Mouse (Mus musculus) kidney, postnatal 14 days (tissue): ENCODE measurements around the gene Zfp651.

Experiments used
- DNase-seq: peaks from one replicate; pipeline ENCODE4 v3.0.0; 2022; ENCODE audit warnings: mixed read lengths

Zfp651 gene

GRCm38 (mm10) chr9:121762761-121763160 is 3.6 kb downstream of the Zfp651 start:
- DNase-seq = no peak

GRCm38 (mm10) chr9:121763716-121764115 is 4.6 kb downstream of the Zfp651 start:
- no peak for DNase-seq

DNA sequence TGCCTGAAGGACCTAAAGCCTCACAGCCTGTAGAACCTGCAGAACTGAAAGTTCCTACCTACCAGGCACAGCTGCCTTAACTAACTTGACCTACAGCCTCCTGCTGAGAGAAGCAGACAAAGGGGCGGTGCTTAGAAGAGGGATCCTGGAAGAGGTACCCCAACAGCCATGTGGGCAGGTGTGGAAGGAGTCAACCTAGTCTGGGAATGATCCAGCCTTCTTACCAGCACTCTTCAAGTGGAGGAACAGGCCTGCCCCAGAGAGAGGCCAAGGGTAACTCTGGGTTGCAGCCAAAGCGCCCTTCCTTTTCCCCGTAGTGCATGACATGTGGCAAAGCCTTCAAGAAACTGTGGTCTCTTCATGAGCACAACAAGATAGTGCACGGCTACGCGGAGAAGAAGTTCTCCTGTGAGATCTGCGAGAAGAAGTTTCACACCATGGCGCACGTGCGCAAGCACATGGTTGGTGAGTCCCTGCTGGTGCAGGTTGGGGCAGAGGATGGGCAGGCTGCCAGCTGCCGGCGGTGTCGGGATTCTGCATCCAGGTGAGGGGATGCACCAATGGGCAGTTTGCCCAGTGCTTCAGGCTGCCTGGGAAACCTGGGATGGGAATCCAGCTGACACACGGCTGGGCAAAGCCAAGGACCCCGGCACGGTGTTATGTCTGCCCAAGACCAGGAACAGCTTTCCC is 6.2 kb downstream of the Zfp651 start:
- no peak for DNase-seq

- DNase-seq = no peak
These were observed 13.3 kb downstream of the Zfp651 start for GRCm38 (mm10) chr9:121772412-121772811.

- no peak for DNase-seq
These were observed 16.8 kb downstream of the Zfp651 start for GRCm38 (mm10) chr9:121775951-121776350.

DNA sequence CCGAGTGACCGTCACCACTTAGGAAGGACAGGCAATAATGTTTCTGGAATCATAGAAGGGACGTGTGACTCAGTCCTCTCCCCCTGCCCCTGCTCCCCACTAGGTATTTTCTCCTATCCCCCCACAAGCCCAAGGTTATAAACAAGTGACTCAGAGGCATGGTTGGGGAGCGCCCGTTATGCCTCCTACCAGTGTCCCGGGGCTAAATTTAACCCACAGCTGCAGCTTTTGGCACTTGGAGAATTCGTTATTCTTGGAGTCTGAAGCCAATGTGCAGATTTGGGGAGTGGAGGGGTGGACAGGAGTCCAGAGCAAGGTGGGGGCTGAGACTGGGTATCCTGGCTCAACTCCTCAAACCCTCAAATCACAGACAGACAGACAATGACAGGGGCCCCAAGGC is 17.4 kb downstream of the Zfp651 start:
- no peak for DNase-seq

- DNase-seq = no peak
These were observed 18.4 kb downstream of the Zfp651 start, which contains the start of gene Klhl40 for GRCm38 (mm10) chr9:121777484-121778065. Gene Klhl40, plus strand, starts transcription at chr9:121777607.

- peak; percentile 43 for DNase-seq
These were observed 19.0 kb downstream of the Zfp651 start for GRCm38 (mm10) chr9:121778066-121778624.

DNA sequence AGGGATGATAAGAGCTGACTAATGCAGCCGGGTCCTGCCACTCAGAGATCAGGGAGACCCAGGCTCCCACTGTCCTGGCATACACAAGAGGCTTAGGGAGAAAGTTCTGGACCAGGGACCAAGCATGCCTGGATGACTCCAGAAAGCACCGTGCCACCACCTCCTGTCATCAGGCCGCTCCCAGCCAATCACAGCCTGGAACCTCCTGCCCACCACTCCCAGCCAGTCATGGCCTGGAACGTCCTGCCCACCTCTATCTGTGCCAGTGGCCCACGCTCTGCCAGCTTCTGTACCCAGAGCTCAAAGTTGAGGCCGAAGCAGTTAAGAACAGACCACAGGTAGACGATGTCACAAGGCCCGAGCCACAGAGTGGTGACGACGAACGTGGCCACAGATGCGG is 25.7 kb downstream of the Zfp651 start:
- DNase-seq = no peak

DNA sequence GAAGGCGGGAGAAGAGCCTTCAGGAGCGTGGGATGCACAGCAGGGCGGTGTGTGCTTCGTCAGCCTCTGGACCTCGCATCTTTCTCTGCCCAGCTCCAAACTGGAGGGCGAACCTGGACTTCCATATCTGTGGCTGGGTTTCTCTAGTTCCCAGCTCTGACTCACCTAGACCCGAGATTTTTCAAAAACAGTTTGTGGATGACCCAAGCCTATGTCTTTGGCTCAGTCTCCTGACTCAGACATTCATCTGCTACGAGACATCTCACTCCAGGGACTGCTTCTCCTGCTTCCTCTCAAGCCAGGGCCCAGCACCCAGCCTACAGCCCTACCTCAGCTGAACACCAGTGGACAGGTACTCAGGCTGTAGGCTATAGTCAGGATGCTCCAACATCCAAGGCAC is 26.1 kb downstream of the Zfp651 start:
- no peak for DNase-seq

GRCm38 (mm10) chr9:121786359-121786758 is 27.2 kb downstream of the Zfp651 start:
- DNase-seq = no peak

- DNase-seq = peak; percentile 81
These were observed 32.1 kb downstream of the Zfp651 start for GRCm38 (mm10) chr9:121791206-121791605.

- peak; percentile 27 for DNase-seq
These were observed 32.8 kb downstream of the Zfp651 start, which contains the start of gene Hhatl for GRCm38 (mm10) chr9:121791757-121792521. Gene Hhatl, minus strand, starts transcription at chr9:121792507.

DNA sequence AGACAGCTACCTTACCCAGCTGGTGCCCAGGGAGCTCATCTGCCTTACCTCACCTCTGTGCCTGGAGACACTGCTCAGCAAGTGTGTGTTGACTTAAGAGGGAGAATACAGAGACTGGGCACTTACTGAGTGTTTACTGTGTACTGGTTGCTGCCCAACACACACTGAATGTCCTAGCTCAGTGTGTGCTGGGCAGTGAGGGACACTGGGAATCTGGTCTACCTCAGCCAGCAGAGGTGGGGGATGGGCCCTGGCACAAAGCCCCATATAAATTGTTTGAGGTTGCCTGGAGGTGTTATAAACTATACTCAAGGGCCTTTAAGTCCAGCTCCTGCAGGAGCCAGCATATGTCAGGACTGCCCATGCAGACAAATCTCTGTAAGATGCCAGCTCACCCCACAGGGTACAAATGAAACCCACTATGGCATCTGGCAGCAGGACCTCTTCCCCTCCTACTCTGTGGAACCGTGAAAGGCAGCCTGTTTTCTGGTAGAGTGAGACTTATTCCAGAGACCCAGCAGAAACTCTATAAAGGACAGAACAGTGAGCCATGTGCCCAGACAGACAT is 35.9 kb downstream of the Zfp651 start:
- DNase-seq = no peak

- peak; percentile 55 for DNase-seq
These were observed 38.6 kb downstream of the Zfp651 start for GRCm38 (mm10) chr9:121797722-121798121.

- no peak for DNase-seq
These were observed 39.9 kb downstream of the Zfp651 start for GRCm38 (mm10) chr9:121798887-121799520.

GRCm38 (mm10) chr9:121802747-121803146 is 43.6 kb downstream of the Zfp651 start:
- no peak for DNase-seq

GRCm38 (mm10) chr9:121807546-121807945 is 48.4 kb downstream of the Zfp651 start:
- DNase-seq = no peak

GRCm38 (mm10) chr9:121807947-121808346 is 48.8 kb downstream of the Zfp651 start:
- DNase-seq = no peak

GRCm38 (mm10) chr9:121808511-121808910 is 49.4 kb downstream of the Zfp651 start:
- DNase-seq = no peak

- no peak for DNase-seq
These were observed 51.1 kb downstream of the Zfp651 start for GRCm38 (mm10) chr9:121810081-121810821.

- no peak for DNase-seq
These were observed 56.1 kb downstream of the Zfp651 start for GRCm38 (mm10) chr9:121815183-121815582.
